Mouse (Mus musculus) adrenal gland, adult 2 months (tissue): ENCODE measurements at regions not wholly inside any gene's neighbourhood (a gene's known extent, or its start where the extent isn't known, plus 50 kb on each side); places are given as distances from the start of the nearest gene placed in this dataset.

Experiments
- DNase-seq: peaks from one replicate; pipeline ENCODE4 v3.0.0; 2021

DNA sequence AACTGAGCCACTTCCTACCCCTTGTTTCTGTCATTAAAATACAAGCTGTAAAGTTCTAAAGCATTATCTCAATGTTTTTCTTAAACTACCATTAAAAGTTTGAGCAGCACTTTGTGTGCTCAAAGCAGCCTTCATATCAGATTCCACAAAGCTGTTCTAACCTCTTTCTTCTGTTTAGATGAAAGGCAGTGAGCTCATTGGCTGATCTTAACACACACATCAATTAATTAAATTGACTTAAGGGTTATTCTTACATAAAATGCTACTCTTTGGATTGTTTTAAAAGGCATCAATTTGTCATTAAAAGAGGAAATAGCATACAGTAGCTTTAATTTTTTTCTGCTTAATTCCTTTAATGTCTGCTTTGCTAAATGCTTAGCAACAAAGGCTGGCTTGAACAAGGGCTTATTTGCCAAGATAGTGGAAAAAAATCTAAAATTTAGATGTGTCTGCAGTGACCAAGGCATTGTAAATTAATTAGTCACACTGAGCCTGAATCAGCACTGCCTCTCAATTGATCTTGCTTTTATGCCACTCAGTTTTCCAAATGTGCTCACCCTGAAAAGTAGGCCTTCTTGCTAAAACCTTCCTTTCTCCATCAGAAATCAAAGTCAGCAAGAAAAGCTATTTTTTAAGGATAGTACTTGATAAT is 777.5 kb downstream of the Tmem114 start:
- DNase-seq = no peak

DNA sequence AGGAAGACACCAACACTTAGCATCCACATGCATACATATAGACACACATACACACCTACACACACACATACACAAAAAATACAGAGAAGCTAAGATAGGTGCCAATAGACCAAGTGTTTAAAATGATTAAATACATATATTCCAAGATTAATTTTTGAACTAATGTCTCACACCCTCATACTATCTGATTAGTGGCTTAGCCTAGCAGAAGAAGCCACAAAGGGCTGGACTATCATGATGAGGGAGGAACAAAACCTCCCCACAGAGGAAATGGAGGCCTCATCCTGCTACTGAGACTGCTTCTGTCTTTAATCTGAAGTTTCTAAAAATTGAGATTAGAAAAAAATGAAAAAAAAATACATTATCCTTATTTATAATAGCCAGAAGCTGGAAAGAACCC is 780.6 kb downstream of the Tmem114 start:
- no peak for DNase-seq

DNA sequence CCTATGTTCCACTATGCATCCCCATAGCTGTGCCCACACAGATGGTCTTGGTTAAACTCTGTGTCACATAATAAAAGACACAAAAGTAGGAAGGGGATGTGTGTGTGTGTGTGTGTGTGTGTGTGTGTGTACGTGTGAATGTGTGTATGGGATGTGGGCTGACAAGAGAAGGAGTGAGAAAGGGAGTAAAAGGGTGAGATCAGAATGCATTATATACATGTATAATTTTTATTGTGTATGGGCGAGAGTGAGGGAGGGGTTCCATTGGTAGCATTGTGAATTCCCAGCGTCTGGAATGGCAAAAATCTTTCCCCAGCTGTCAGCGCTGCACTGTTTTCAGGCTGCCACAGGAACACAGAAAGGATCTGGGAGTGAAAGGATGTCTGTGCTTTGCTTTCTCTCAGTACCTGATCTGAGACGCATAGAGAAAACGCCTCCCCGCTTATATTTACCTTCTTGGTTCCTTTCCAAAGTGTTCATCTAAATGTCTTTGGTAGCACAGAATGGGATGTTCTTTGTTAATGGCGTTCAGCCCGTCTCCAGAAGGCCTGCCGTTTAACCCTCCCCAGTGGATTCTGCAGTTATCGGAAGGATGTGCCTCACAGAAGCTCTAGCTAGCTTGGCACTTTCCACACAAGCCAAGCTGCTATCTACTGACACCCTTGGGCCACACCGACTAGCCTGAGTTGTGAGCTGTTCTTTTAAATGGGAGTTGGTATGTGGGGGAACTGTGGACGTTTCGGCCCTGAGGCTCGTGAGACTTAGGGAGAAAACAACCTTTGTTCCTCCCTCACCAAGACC is 785.8 kb downstream of the Tmem114 start:
- no peak for DNase-seq

DNA sequence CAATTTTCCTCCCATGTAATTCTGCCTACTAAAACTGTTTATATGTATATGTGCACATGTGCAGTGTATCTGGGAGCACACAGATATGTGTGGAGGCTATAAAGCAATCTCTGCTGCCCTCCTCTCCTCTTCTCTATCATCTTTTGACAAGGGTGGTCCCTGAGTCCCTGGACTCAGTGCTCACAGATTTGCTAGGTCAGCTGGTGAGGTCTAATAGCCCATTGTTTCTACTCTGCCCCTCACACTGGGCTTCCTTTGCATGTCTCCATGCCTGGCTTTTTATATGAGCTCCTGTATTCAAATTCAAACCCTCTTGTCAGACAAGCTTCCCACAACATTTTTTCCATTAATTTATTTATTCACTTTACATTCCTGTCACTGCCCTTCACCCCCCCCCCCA is 786.9 kb downstream of the Tmem114 start:
- no peak for DNase-seq

DNA sequence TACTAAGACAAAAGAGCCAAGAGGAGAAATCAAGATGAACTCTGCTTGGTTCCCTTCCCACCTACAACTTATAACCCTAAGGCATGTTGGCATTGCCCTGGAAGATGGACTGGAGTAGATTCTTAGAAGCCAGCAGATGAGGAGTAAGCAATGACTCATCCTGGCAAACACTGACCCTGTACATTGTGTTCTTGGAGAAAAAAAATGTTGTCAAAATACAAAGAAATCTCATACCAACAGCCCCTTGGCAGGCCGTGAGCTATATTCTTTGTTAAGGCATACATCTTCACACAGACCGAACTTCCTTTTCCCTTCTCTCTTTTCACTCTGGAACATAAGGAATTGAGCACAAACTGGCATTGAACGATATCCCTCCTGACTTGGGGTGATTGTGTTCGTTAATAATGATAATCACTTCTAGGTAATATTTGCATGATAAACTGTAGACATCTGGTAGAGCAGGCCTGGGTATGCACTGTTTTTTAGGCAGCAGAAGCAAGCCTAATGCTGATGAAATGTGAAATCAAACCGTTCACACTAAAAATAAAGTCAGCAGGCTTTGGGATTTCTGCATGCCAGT is 787.7 kb downstream of the Tmem114 start:
- DNase-seq = peak; percentile 7

DNA sequence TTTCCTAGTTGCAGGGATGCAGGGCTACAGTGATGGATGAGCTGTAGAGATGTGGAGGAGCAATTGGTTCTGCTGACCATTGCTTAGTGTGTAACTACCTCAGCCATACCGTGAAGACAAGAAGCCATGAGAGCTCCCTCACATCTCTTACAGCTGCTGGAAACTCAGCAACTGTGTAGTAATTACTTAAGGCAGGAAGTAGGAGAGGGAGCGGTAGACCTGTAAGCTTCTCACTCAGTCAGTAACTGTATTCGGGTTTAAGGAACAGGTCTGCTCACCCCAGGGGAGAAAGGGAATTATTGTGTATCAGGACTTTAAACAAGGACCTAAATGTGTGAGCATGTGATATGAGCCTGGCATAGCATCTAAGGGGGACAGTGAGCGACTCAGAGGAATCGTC is 788.6 kb downstream of the Tmem114 start:
- no peak for DNase-seq

DNA sequence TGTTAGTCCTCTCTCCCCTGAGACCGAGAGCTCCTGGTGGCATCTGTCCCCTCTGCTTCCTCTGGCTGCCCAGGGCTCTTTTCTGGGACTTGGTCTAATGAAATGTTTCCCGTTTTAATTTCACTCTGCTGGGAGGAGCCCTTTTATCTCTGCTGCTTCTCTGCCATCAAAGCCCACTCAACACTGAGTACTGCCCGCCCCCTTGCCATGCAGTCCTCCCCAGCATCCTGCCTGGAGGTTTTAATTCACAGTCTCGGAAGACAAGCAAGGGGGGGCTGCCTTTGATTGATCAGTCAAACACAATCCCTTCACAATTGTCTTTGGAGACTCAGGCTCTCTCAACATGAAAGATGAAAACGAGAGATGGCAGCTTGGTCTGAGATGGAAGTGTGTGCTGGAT is 792.5 kb downstream of the Tmem114 start:
- no peak for DNase-seq

DNA sequence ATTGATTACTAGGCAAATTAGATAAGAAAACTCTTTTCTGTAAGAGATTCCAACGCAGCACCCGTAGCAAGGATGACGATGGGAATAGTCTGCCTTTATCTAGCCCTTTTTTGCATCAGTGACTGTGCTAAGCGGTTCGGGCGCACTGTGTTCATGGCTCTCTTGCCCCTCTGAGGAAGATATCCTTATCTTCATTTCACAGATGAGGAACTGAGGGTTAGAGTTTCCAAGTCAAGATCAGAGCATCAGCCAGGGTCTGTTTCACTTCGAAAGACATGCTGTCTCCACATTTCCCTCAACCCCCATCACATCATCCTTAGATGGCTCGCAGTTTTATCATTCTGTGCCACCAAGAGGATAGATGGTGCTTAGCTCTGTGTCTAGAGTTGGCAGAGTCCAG is 796.6 kb downstream of the Tmem114 start:
- no peak for DNase-seq

DNA sequence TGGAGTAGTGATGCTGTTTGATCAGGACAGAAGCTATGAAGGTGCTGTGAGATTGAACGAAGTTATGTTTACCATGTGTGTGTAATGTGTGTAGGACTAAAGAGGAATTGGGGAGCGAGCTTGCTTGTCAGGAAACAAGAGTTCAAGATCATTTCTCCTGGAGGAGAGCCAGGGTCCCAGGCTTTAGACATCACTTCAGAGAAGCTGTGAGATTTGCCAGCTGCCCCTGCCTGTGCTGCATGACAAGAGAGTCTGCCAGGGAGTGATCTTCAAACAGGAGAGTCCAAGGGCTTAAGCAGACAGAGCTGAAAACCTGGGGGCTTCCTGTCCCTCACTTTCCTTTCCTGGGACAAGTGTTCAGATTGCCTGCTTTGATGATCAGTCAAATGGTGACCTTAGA is 818.3 kb downstream of the Tmem114 start:
- peak; percentile 2 for DNase-seq

DNA sequence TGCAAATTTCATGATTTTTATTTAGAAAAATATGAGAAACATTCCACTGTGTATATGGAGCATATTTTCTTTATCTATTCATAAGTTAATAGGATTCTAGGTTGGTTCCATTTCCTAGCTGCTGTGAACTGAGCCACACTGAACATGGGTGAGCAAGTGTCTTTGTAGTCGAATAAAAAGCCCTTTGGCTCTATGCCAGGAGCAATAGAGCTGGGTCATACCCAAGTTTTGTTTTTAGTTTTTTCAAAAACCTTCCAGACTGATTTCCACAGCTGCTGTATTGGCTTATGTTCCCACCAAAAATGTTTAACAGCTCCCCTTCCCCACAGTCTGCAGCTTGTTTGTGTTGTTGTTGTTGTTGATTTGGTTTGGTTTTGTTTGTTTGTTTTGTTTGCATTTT is 822.5 kb downstream of the Tmem114 start:
- DNase-seq = peak; percentile 4

DNA sequence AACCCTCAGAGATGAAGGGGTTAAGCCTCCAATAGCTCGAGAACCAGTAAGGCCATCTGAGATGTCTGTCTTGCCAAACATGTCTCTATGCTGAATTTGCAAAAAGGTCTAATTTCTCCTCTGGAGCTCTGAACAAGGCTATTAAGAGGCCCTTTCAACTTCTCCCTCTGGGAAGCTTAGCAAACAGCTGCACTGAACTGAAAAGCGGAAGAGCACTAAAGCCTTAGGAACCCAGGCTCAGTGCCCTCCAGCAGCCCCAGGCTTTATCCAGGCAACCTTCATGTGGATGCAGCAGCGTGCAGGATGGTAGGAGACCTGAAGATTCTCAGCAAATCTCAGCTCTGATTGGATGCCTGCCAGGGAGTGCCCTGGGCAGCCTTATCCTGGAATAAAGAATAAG is 850.1 kb downstream of the Tmem114 start:
- DNase-seq = no peak

DNA sequence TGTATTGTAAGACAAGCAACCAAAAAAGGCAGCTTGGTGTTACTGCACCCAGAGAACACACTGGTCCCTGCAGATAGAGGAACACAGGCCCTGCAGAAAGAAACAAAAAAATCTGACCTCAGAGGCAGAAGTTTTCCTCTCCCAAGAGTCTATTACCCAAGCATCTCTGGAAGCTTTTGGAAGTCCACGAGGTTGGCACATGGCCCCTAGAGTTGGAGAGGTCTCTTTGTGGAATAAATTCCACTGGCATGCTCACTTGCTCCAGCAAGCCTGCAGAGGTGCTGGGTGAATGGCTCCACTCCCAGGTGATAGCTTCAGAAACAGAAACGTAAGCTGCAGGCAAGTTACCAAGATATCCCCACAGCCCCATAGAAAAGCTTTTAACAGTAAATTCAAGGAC is 864.1 kb downstream of the Tmem114 start:
- DNase-seq = peak; percentile 14

DNA sequence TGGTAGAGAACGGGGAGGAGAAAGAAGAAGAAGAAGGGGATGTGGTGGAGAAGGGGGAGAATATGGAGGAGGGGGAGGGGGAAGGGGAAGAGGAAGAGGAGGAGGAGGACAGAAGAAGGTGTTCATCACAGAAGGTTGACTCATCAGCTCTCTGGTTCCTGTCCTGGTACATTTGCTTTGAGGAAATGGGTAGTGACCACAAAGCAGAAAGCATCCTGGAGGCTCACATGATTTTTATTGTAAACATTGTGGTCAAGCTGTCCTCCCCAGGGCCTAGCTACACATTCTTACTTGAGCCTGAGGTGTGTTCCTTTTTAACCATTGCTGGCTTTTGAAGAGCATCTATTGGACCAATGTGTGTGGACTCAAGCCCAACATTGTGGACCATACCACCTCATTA is 865.8 kb downstream of the Tmem114 start:
- no peak for DNase-seq

DNA sequence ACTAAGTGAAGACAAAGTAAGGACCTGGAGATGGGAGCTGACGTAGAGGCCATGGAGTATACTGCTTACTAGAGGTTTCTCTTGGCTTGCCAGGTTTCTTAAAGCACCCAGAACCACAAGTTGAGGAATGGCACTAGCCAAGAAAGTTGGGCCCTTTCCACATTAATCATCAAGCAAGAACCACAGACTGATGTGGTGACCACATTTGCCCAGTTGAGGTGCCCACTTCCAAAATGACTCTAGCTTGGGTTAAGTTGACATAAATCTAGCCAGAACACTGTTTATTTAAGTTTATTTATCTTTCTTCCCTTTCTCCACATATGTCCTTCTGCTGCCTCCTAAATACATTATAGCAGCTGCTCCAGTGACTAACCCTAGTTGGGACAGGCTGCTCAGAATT is 866.3 kb downstream of the Tmem114 start:
- DNase-seq = no peak

DNA sequence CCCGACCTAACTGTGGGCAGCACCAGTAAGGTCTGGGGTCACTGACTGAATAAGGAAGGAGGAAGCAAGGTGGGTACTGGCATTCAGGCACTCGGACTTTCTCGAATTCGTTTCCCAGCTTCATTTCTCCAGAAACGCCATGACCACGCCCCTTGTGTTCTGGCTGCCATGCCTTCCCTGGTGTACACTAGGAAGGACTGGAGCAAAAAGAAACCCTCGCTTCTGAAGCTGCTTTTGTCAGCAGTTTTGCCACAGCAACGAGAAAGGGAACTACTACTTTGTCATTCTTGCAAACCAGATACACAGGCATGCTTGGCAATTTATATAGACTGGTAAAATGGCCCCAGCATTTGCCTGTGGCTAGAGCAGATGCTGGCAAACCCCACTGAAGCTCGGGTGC is 869.0 kb downstream of the Tmem114 start:
- DNase-seq = no peak

DNA sequence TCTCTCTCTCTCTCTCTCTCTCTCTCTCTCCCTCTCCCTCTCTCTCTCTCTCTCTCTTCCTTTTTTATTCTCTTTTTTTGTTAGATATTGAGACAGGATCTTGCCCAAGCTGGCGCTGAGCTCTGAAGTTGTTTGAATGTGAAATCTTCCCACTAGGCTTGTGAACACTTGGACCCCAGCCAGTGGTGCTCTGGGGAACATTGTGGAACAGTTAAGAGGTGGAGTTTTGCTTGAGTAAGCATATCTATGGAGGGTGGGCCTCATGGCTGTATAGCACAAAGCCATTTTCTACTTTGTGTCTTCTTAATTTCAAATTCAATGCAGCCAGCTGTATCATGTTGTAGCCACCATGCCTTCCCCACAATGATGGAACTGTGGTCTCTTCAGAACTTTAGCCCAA is 875.4 kb downstream of the Tmem114 start:
- no peak for DNase-seq

DNA sequence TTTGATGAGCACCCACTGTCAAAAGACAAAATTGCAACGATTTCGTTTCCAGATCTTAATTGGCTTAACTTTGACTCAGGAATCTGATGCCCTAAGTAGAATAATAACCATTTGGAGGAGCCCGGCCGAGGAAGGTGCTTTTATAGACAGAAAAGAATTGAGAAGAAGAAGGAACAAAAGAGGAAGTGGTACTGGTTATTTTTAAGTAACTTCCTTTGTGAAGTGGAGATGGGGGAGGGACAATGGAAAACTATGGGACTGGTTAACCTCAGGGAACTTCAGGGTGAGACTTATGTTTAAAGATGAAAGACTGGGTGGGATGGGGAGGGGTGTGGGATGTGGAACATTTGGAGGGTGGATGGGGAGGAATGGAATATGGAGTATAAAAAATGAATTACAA is 880.9 kb downstream of the Tmem114 start:
- no peak for DNase-seq

DNA sequence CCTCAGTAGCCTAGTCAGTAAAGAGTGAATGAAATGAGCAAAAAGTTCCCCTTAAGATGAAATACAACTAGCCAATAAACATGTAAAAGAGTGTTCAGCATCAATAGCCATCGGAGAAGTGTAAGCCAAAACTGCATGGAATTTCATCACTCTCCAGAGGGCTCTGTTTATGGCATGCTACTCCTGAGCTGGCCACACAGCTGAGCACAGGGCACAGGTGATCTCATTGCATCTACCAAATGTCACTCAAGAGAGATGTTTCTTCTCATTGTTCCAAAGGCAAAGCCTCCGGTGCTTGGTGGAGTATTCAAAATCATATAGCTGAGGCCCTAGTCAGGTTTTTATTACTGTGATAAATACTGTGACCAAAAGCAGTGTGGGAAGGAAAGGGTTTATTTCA is 895.1 kb downstream of the Tmem114 start:
- no peak for DNase-seq

DNA sequence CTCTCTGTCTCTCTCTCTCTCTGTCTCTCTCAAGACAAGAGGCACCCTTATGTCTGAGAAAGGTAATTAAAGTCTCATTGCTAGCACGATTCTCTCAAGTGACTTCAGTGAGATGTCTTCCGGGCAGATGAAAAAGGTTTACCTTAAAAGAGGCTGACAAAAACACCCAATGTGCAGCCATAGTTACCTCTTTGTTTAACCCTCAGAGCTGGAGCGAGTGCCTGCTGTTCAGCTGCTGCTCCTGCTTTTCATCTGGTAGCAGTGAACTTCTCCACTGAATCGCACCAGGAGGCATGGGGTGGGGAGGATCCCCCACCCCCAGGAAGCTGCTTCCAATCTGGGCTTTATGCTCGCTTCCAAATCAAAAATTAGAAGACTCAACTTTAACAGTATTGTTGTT is 896.0 kb downstream of the Tmem114 start:
- no peak for DNase-seq

DNA sequence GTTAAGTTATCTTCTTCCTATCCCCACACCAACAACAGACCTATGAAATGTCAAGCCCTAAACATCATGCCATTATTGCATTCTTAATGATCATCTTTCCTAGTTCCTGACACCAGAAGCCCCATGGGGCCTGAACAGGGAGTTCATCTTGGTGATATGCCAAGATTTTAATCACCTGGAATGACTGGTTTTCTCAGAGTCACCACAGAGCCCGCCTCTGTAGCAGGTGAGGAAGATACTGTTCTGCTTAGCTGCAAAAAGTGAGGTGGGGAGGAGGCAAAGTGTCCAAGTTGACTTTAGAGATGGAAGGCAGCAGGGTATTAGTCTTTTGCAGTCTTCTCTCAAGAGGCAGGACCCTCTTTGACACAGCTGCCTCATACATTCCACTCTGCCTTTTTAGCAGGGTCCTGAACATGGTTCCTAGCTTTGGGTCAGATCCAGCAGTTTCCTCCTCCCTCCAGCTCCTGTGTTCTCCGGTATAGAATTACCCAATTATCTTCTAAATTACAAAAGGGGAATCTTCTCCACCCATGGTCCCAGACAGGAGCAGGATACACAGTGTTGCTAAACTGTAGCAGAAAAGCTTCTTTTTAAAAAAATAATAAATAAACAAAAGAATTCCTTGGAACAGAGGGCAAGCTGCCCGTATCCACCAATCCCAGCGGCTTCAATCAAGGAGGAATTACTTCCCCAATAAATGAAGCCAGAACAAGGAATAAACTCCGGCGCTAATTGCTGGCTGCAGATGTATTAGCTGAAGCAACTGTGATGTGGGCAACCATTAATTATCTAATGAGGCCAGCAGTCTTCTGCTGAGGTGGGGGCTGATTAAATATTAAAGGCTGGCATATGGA is 896.8 kb downstream of the Tmem114 start:
- DNase-seq = no peak

DNA sequence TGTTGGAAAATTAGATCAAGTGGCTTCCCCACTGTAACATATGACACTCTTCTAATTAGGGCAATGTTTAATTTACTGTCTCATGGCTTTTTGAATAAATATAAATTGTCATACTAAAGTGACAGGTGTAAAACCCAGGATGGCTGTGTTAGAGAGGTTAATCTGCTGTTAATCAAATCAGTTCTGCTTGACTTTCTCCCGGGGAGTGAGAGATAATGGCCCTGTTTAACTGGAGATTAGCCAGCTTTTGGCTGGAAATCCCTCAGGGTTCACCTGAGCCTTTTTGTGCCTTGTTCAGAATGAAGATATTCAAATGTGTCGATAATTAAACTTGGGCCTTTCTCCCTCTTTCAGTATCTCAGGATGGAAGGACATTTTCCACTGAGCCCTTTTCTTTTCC is 906.2 kb downstream of the Tmem114 start:
- no peak for DNase-seq
